Mouse (Mus musculus) gastrocnemius, postnatal 14 days (tissue): ENCODE results near the gene Rassf9. TPM values are rescaled to one million over a fixed set of nuclear protein-coding genes. Genes with fewer than 3 reads are reported as not detected.
A peak's percentile ranks its signal among the peaks of the same experiment; 100 is the strongest.

Source experiments
- DNase-seq: peaks from one replicate; pipeline ENCODE4 v3.0.0; 2021; ENCODE audit warnings: mixed read lengths
- intact Hi-C: fragments of 180-260 bp; cut with DNase I; formaldehyde crosslinking; loops from one replicate; pipeline ENCODE4 v1.15.1; 2025; ENCODE audit warnings: low total_unique reads
- long read RNA-seq, 2 experiments: library from polyadenylated mRNA; stranded (forward); transcript quantifications; one replicate each; pipeline ENCODE4 v2.0.0; 2021
- total RNA-seq, 2 experiments: library from RNA; stranded (reverse); gene quantifications; 2 replicates each; pipeline ENCODE4 v1.2.3; 2021

Gene Rassf9
- 1 to 10 TPM; 2.0 to 2.3 TPM for total RNA-seq
- long read RNA-seq, experiment 1, full-length matches to known transcripts: 2 of 2 reads
- long read RNA-seq, experiment 1, partial matches to known transcripts: 0 of 2 reads
- long read RNA-seq, experiment 1, other reads (novel, unspliced or antisense): 0 of 2 reads
- long read RNA-seq, experiment 2, partial matches to known transcripts: 0 of 1 reads
- long read RNA-seq, experiment 2, other reads (novel, unspliced or antisense): 1 of 1 reads

DNA sequence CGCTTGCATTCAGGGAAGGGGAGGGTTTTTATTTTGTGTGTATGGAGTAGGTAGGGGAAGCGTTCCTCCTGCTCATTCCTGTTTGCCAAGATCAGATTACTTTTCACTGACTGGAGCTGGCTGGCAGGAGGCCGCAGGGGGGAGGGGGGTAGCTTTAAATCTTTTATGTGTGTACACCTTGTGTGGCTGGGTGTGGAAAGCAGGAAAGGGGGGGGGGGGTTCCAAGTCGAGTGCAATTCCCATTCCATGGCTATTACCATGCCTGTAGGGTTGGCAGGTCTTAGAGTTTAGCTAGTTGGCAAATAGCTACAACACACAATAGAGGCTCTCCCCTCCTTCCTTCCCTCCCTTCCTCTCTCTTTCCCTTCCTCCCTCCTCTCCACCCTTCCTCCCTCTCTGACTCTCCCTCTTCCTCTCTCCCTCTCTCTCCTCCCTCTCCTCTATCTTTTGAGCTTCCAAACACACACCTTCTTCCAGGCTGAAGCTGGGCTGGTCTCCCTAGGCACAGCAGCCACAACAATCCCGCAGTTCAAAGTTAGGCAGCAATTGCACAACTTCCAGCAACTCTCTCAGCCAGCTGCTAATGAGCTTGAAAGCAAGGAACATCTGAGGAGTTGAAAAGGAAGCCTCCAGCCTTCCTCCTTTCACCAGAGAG lies at the start of gene Rassf9:
TSS of gene Rassf9 (plus strand) at position 416 of the 655 bp plus-strand sequence.
- DNase-seq: no peak
- intact Hi-C loops: no loop called here

DNA sequence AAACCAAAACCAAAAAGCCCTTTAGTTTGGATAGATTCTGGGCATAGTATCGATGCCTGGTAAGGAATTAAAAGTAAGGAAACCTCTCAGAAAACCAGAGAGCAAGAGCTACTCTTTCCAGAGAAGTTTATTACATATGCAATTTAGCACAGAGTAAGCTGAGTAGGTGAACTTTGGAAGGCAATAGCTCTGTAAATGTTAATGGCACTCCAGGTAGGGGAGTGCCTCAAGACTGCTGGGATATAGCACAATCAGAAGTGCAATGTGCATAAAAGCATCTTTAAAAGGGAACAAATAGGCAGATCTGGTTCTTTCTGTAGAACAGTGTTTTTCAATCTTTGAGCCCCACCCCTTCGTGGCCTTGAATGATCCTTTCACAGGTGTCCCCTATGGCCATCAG lies 42.6 kb upstream of the Rassf9 start:
- intact Hi-C loops: no loop called here

DNA sequence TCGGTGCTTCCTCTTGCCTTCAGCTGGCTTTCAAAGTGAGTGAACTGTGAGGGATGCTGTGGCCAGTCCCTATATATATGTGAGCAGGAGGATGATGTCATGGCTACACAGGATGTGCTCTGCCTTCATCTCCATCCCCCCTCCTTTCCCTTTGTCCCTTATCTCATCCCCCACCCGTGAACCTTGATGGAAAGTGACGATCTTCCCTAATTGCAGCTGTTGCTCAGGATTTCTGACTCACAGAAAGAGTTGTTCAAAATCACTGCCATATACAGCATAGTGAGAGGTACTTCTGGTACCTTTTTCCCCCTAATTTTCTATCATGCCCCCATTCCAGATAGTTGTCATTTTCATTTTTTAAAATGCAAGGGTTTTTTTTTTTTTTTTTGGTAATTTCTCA lies 21.6 kb upstream of the Rassf9 start, which contains the start of gene Nts:
TSS of gene Nts (minus strand) at position 101 of the 400 bp plus-strand sequence.
- intact Hi-C loops: loop anchor here (10.0 kb wide), 2 partner anchors 244 to 334 kb away; no protein-coding TSS in a partner anchor
- DNase-seq: no peak

More for the DNA sequence above, 42.6 kb upstream of the Rassf9 start:
- DNase-seq: no peak

DNA sequence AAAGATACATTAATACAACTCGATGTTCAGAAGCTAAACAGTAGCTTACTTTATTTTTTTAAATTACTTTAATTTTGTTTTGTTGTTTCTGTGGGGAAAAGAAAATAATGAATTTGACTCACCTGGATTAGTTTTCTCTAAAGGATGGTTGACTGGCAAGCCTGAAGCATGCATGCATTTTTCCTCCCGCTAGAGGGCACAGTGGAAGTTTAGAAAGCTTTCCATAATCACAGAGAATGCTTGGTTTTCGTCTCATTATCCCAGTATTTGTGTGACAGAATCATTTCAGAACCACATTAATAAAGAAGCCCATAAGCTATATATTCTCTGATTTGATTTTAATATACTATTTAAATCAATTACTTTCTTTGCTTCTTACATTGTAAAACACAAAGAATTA lies 20.2 kb upstream of the Rassf9 start:
- intact Hi-C loops: loop anchor here (10.0 kb wide), 2 partner anchors 243 to 333 kb away; no protein-coding TSS in a partner anchor
- peak; percentile 14 for DNase-seq

DNA sequence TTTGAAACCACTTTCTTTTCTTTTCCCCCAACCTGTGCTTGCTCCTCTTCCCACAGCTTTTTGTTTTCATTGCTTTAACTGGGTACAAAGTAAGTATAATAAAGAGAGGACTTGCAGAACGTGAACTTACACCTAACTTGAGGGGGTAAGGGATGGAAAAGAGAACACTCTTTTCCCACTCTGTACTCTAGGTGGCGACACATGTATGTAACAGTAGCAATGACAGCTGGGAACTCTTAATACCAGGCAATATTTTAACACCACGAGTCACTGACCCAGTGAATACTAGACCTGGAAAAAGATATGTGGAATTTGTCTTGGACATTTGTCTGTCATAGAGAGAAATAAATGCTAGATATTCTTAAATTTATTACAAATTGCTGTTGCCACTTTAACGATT lies 13.3 kb upstream of the Rassf9 start:
- no peak for DNase-seq
- intact Hi-C loops: loop anchor here (10.0 kb wide), 2 partner anchors 236 to 326 kb away; no protein-coding TSS in a partner anchor

DNA sequence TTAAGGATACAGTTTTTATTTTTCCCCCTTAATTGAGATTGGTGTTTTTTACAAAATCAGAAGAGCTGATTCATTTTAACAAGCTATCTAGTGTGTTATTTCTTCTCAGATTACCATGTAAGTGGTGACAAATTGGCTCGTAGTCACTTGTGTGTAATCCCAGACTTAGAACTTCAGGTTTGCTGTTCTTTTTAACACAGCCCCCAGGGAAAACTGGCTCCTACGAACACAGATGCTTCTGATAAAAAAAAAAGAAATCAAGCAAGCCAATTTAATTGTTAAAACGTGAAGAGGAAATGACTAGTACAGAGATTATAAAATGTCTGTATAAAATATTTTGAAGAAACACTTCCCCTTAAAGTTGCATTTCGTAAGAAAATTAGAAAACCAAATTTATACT lies 4.6 kb upstream of the Rassf9 start:
- intact Hi-C loops: no loop called here
- no peak for DNase-seq

DNA sequence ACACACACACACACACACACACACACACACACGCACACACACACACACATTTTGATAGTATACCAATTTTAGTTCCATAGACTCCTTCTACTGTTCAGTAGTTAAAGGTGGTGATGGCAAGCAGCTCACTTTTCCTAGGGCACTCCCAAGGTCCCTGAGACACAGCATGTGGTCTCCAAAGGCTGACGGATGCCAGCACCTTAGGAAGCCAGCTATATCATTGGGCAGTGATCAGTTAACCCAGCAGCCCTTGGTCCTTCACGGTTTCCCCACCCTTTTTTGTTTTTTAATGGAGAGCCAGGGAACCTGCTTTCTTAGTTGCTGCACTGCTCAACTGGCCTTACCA lies 588 bp upstream of the Rassf9 start:
- DNase-seq: no peak
- intact Hi-C loops: no loop called here

DNA sequence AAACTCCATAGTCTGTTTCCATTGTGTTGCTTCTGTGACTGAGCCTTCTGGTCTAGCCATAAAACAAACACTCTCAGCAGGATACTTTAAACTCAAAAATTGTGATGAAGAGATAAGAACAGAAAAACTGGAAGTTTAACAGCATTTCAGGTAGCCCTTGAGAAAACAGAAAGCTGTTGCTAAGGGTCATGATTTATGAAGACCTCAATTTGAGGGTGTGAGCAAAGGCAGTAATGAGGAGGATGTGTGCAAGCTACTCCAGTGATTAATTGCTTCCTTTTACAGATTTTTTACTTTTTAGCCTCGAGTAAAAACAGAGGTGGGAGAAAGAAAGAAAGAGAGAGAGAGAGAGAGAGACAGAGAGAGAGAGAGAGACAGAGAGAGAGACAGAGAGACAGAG lies 2.1 kb downstream of the Rassf9 start:
- no peak for DNase-seq
- intact Hi-C loops: no loop called here

DNA sequence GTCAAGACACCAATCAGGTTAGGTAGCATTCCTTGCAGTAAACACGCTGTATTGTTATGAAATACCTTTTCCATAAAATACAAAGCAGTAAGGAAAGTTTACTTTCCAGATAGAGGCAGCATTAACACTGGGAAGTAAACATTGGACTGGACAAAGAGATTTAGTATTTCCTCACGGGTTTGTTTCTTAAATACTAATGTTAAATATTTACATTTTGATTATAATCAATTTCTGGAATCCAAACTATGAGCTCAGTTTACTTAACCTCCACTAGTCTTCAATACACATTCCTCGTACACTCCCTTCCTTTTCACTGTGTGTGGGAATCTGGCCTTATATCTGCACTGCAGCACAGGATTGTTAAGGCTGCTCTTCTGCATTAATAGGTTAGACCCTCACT lies 15.9 kb downstream of the Rassf9 start:
- no peak for DNase-seq
- intact Hi-C loops: no loop called here

DNA sequence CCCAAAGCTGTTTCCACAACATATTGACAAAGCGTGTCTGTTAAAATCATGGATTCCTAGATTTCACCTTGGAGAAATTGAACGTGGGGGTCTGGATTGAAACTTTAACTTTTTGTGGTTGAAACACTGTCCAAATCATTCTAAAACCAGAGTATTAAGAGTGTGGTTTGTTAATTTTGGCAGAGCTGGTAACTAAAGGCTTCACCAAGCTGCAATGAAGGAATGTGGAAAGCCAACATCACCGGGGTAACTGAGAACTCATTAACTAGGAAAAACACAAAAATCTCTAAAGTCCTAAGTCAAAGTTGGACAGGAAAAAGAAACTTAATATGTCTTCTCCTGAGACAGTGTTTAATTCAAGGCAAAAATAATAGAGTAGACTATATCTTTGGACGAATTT lies 41.9 kb downstream of the Rassf9 start:
- intact Hi-C loops: no loop called here

DNA sequence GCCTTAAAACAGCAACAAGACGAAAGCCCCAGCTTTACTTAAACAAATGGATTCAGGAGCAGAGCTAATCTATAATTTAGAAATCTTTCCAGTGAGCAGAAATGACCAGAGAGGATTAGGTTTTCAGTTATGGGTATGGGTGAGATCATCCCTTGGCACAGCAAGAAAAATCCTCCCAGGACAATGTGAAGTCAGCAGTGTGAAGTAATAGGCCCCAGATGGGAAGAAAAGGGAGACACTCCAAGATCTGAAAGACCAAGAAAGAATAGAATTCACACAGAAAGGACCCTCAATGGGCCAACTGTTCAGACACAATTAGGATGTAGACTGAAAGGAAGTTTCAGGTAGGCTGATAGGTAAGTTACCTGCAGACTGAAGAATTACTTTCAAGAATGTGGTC lies 50.5 kb downstream of the Rassf9 start:
- intact Hi-C loops: no loop called here
- no peak for DNase-seq

More for the DNA sequence above, 41.9 kb downstream of the Rassf9 start:
- DNase-seq: no peak

DNA sequence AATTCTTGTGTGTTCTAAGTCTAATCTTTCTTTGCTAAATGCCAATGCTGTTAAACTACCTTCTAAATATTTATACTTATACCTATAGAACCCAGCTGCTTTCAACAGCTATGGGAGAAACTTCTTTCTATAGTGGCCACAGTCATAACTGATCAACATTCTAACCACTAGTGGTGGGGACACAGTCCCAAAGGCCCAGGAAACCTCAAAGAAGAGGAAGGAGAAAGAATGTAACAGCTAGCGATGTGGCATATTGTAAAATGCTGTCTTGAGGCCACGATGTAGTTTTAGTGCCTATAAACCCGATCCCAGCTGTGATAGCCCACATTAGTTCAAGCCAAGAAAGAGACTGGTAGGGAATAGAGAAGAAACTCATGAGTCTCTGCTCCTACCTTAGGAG lies 65.9 kb downstream of the Rassf9 start:
- intact Hi-C loops: no loop called here
- DNase-seq: no peak

DNA sequence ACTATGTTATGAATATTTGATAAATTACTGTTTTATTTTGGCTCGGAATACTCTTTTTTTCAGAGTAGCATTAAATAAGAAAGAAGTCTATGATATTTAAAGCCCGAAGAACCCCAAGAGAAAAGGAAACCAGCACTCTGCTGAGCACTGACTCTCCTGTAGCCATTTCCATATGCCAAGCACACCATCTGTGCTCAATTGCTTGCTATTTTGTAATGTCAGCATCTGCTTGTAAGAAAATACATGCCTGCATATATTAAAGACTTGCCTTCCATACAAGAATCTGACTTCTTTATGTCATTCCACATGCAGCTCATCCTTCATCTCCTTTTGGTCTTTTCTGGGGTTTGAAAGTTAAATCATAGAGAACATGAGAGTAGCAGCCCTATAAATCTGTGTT lies 82.3 kb downstream of the Rassf9 start:
- DNase-seq: no peak
- intact Hi-C loops: no loop called here

Other genes starting within 250 kb of the Rassf9 start
- under 1 TPM in 1 of 2 experiments, not detected in 1; 0.39 TPM for gene Nts, start 21.7 kb upstream of the Rassf9 start, total RNA-seq